Mouse (Mus musculus) lung, postnatal 25 days (tissue): ENCODE results near the gene Lrrc3c.
A peak's percentile ranks its signal among the peaks of the same experiment; 100 is the strongest.

Experiments used
- DNase-seq: peaks from one replicate; pipeline ENCODE4 v3.0.0; 2022; ENCODE audit warnings: low spot score

Gene Lrrc3c

GRCm38 (mm10) chr11:98597991-98598390 is at the start of gene Lrrc3c:
Gene Lrrc3c, plus strand, starts transcription at chr11:98598291.
- DNase-seq, result no peak

GRCm38 (mm10) chr11:98549363-98549762 is 48.7 kb upstream of the Lrrc3c start:
- no peak for DNase-seq

DNA sequence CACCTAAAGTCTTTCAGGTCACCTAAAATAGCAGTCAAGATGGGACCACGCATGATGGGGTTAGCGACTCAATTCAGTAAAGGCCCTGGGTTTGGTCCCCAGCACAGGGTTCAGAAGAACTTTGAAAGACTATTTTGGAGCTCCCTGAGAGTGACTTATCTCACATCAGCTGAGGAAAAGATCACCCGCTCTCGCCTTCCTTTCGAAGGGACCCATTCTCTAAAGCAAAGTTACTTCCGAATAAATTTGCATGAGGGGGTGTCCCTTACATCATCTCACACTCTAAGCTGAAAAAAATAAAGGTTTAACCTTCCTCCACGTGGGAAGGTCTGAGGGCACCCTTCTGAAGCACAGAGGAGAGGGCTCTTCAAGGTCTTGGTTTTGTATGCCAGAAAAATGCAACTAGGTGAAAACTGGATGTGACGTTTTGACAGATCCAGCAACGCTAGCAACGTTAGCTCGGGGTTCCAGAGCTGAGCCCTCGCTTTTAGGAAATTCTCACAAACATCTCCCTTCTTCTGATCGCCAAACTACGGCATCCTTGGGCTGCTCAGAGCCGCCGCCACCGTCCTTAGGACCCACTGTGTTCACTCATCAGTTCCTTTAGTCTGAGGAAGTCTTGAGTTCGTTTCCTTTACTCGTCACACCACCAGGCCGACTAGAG is 47.6 kb upstream of the Lrrc3c start:
- peak; percentile 18 for DNase-seq

DNA sequence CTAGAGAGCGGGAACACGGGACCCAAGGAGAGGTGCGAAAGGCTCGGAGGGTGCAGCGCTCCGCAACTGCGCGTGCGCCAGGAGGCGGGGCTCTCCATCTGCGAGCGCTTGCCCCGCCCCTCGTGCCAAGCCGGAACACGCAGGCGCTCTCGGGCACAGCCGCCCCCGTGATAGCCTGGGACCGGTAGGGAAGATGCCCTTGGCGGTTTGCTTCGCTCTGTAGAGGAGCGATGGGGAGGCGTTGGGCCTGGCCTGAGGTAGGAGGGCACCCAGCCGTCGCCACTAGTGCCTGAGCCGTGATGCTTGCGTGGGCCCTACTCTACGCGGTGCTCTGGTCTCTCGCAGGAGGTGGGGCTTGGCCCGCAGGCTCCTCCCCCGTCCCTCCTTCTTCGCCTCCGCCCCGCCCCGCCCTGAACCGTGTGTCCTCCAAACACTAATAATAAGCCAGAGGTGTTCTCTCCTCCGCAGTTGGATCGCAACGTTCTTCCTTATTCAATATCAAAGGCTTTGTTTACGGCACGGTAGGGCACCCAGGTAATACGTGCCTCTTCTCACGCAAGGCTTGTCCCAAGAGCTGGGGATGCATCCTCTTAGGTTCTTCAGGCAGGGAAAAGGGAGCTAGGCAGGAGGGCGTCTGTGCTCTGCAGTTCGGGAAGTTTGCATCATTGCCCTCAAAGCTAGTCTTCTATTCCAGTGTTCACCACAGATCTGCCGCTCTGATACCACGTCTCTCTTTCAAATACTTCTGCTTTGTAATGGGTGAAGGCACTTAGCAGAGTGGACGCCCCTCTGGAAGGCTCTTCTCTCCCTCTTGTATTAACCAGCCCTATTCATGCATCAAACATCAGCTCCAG is 46.9 kb upstream of the Lrrc3c start, which contains the start of gene Zpbp2:
Gene Zpbp2, plus strand, starts transcription at position 123 of the 854 bp plus-strand sequence.
- peak; percentile 89 for DNase-seq

GRCm38 (mm10) chr11:98553966-98554365 is 44.1 kb upstream of the Lrrc3c start:
- no peak for DNase-seq

DNA sequence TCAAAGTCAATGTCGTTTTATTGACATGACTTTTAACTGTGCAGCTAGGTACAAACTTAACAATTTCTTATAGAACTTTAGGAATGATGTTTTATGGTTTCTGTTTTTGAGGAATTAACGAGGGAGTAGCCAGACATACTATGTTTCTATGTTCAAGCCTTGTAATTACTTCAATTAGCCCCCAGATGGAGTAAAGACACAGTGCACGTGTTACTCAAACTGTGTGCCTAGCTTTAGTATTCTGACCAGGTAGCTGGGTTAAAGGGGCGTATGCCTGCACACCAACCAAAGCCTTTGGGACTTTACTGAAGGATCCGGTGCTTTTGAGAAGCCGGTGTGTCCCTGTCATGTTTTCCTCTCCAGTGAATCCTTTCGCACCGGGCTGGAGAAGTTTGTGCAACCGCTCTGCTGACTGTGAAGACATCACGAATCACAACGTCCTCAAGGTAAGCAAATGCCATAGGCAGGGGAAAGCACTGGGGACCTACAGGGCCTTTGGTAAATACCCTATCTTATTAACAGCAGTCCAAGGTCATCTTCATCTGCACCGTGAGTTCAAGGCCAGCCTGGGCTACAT is 42.9 kb upstream of the Lrrc3c start:
- DNase-seq, result no peak

DNA sequence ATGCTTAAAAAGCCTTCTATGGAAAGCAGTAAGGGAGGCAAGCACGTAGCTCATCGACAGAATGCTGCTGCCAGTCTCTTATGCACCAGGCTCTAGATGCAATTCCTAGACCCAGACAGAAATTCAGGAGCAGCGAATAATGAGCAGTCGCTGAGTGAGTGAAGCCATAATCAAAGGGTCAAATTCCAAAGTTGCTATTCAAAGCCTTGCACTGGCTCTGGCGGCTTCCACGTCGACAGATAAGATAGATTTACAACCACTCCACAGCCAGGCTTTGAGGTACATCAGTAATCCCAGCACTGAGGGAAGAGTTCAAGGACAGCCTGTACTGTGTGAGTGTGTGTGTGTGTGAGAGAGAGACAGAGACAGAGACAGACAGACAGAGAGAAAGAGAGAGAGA is 37.1 kb upstream of the Lrrc3c start:
- DNase-seq, result no peak

- DNase-seq, result no peak
Measured at GRCm38 (mm10) chr11:98563025-98563424, 35.1 kb upstream of the Lrrc3c start.

DNA sequence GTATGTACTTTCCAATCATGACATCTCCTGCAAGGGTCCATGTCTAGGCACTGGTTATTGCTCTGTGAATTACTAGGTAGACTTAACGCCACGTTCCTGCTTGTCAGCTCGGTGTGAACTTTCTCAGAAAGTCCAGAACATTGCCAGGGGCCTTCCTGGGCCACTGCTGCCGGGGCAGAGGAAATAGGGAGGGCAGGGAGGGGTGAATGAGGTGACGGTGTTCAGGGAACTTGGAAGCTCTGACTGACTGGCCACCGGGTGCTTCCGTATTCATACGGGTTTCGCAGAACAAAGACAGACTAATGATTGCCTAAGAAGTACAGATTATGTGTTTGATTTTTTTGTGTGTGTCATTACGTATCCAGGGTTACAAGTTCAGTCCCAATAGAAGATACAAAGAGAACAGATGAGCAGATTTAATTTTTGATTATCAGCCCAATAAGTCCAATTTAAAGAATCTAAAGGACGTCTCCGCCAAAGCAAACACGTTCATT is 34.1 kb upstream of the Lrrc3c start:
- DNase-seq, result no peak

DNA sequence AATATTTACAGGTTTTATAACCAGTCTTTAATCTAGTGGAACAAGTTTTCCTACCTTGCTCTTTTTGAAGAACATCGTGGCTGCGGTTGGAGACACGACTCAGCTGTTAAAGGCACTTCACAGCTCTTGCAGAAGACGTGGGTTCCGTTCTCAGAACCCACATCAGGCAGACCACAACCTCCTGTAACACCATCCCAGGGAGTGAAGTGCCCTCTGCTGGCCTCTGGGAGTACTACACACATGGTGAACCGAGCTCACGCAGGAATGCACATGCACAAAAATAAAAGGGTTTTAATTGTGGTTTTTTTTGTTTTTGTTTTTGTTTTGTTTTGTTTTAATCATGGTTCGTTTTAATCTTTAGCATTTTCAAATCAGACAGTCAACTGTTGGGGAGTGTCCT is 29.8 kb upstream of the Lrrc3c start:
- no peak for DNase-seq

DNA sequence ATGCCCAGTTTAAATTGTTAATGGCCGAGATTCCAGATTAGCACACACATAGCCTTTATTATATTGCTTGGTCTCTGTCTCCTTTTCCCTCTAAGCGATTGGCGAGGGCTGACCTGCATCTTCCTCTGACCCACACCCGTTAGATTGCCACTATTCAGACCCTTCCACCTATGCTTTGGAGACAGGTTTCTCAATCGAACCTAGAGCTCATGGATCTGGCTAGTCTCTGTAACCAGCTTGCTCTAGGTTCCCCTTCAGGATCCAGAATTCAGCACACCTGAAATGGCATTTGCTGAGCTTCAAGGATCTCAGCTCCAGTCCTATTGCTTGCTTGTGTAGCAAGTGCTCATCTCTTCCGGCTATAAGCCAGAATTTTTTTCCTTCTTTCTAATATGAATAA is 28.6 kb upstream of the Lrrc3c start:
- no peak for DNase-seq

GRCm38 (mm10) chr11:98577776-98578175 is 20.3 kb upstream of the Lrrc3c start:
- no peak for DNase-seq

DNA sequence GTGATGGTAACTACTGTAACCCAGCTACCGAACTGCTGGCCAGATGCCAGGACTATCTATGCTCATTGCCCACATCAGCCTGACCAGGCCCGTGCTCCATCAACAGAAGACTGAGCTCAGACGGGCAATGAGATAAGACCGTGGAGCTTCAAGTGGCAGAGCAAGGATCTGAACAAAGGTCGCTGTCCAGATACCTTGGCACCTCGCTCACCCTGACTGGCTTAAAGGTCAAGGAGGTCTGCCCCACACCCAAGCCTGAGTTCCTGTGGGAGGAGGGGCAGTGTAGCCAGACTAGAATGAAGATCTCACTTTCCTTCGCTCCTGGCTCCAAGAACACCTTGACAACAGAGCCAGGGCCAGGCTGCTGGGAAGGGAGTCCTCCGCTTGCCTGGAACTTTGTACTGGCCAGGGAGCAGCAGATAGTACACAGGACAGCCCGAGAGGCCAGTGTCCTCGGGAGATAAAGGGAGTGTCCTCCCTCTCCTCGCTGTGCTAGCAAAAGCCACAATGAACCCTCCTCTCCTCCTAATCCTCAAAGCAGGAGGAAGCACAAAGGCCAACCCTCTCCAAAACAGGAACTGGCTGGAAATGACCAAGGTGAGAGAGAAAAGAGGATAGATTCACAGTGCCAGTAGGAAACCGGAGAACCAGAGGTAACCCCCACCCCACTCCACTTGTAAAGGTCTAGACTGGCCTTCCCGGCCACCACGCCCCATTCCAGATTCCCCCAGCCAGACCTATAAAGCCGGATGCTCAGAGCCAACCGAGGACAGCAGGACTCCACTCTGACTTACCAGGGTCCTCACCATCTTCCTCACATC is 17.6 kb upstream of the Lrrc3c start:
- no peak for DNase-seq

DNA sequence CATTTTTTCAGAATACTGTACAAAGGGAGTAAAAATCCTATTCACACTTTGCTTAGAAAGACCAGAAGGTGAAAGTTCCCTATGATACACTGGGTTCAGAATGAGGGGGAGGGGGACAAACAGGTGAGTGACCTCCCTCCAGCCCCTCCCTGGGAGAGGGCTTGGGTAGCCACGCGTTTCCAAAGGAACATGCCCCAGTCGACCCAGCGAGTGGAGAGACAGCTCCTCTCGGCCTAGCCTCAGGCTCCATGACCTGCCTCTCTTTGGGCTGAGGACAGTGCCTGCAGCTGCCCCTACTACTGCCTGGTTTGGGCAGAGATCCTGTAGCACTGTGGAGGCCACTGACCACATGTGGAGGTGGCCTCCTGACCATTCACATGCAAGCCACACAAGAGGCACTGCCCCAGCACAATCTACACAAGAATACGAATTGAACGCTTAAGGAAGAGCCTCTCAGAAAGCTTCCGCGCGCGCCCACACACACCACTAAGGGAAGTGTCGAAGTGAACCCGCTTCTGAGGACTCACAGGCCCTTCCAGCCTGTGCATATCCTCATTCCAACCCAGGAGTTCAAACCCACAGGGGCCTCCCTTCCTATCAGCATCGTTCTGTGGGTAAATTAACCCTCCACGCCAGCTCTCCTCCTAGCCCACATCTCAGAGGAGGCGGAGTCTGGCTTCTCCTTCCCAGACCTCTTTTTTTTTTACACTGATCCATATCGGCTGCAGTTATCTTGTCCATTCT is 16.6 kb upstream of the Lrrc3c start:
- no peak for DNase-seq

DNA sequence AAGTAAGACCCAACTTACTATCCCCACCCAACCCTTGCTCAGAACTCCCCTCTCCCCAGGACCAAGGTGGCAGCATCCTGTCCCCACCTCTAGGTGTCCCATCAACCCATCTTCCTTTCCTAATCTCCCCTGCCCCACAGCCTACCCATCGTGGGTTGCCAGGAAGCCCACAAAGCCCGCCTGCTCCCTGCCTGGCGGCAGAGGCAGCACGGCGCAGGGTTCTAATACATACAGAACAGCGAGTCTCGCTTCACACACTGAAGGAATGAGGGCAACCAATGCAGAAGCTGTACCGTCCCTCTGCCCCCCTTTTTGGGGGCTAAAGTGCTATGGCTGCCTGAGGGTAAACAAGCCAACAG is 16.1 kb upstream of the Lrrc3c start:
- no peak for DNase-seq

- DNase-seq, result no peak
Measured at GRCm38 (mm10) chr11:98582551-98583264, 15.4 kb upstream of the Lrrc3c start.

DNA sequence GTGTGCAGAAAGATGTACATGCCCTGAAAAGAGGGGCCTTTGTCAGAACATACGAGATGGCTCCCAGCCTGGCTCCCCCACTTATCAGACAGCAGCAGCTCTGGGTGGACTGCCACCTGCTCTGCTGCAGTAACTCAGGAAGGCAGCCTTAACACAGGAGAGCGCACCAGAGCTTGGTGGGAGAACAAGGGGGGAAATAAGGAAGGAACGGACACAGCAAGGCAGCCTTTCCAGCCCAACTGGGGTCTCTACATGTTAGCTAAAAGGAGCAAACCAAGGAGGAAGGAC is 14.9 kb upstream of the Lrrc3c start:
- no peak for DNase-seq

DNA sequence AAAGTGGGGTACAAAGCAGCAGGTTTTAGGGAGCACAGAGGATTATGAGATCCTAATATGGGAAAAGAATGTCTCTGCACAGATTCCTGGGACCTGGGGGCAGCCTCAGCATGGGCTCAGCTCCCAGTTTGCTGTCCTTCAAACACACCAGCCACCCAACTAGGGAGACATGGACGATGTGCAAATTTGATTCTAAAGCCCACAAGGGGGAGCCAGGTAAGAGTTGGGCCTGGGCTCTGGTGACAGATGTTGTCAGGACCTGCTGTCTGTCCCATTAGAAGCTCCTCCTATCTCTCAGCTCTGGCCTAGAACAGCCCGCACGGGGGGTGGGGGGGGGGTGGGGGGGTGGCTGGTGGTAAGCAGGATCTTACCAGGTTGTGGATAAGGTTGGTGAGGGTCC is 14.5 kb upstream of the Lrrc3c start:
- DNase-seq, result no peak

DNA sequence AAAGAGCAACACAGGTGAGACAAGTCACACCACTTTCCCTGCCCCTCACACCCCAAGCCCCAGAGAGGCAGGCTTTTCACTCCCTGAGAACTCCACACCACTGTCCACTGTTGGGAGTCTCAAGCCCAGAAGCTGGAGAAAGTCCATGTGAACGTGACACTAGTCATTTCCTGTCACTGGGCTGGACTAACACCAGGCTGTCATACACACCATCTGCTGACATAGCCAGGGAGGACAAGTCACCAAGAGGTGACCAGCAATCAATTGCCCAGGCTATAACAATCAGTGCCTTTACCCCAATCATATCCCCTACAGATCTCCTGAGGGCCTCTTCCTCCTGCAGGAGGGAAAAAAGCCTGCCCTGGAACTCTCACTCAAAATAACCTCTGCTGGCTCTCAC is 13.9 kb upstream of the Lrrc3c start:
- DNase-seq, result no peak

DNA sequence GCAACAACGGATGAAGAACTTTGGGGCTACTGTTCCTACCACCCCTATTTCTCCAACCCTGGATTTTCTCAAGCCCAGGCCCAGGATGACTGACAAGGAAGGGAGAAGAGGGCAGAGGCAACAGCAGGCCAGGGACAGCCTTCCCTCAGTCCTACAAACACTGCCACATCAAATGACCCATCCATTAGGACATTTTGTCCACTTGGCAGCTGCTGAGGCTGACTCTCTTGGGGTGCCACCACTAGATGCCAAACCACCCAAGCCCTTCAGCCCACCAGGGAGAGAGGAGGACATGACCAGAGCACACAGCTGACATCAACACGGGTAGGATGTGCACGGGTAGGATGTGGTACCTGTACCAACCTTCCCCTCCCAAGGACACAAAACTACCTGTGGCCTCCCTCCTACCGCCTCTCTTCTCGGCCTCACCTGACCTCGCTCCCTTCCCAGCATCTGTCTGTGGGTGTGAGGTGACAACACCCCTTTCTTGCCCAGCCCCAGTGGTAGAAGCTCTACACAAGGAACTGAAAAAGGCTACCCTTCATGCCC is 13.4 kb upstream of the Lrrc3c start:
- no peak for DNase-seq
